In the genomic region with DNA sequence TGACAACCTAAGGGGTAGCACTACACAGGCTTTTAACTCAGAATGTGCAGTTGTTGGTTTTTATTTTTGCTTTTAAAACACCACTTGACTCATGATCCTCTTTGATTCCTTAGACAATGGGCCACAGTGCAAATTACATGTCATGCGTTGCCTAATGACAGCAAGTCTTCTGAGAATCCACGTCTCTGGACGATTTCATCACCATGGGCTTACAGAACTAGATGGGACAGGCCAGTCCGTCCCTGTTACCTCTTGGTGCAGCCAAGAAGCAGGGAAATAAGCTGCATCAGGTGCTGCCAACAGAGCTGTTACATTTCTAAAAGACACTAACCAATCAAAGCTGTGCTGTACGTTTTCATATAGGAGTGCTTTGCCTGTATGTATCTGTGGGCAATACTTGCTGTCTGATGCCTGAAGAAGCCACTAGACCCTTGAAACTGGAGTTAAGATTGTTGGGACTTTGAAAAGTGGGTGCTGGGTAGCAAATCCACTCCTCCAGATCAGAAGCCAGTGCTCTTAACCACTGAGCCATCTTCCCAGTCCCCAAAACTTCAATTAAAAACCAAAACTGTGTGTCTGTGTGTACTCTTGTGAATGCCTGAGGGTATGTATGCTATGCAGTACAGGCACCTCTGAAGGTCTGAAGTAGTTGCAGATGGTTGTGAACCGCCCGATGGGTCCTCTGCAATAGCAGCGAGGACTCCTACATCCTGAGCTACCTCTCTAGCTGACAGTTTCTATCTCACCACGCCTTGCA, we compare ENCODE assay signal across 37 mouse cellular contexts. TPM values are rescaled to one million over a fixed set of nuclear protein-coding genes. Genes with fewer than 3 reads are reported as not detected.
DNase-seq lines count a peak whose midpoint lies in the region; ATAC-seq lines count a peak whose summit lies in the region.
"Had no signal": no experiment of that assay in that cellular context is flagged by ENCODE, and none has a peak within 500 bp of the region (broad histone marks: within the 10 kb centered on the region; RNA-seq: fewer than 3 reads in every experiment).

No protein-coding gene starts in this region.

- H3K4me1 ChIP-seq in intestine, embryonic 15.5 days (replicated peaks), result no peaks in the 10 kb centered on the region
- no peaks in the 10 kb centered on the region for H3K4me1 ChIP-seq in intestine, embryonic 16.5 days (ENCODE audit: control insufficient read depth, insufficient read depth, low read length)
- H3K4me1 ChIP-seq in midbrain, embryonic 11.5 days (ENCODE audit: control insufficient read depth, insufficient read depth, low read length), result no peaks in the 10 kb centered on the region
- no peaks in the 10 kb centered on the region for H3K4me1 ChIP-seq in midbrain, embryonic 14.5 days (ENCODE audit: control insufficient read depth, insufficient read depth, low read length)
- H3K4me1 ChIP-seq in brown adipose tissue, adult 24 weeks (ENCODE audit: control insufficient read depth, insufficient read depth, insufficient read length, low read length), result no peaks in the 10 kb centered on the region
- H3K4me1 ChIP-seq: embryonic facial prominence, embryonic 13.5 days; heart, embryonic 10.5 days; heart, embryonic 15.5 days; hindbrain, embryonic 13.5 days; limb, embryonic 12.5 days; neural tube, embryonic 13.5 days had no signal

- H3K9ac ChIP-seq in intestine, embryonic 15.5 days, result no peak overlapping the region
- H3K9ac ChIP-seq in intestine, embryonic 16.5 days (ENCODE audit: low read depth, low read length), result no peak overlapping the region
- no peak overlapping the region for H3K9ac ChIP-seq in midbrain, embryonic 11.5 days (ENCODE audit: low read length)
- H3K9ac ChIP-seq in midbrain, embryonic 14.5 days (replicated peaks; ENCODE audit: low read length), result no peak overlapping the region
- H3K9ac ChIP-seq: embryonic facial prominence, embryonic 13.5 days; heart, embryonic 15.5 days; hindbrain, embryonic 13.5 days; limb, embryonic 12.5 days; neural tube, embryonic 13.5 days had no signal

- peak; percentile 85 for DNase-seq in midbrain, embryonic 11.5 days (ENCODE audit: low spot score, missing footprints)
- DNase-seq in midbrain, embryonic 14.5 days, result no peak
- DNase-seq in spleen, postnatal 14 days (ENCODE audit: low spot score in 2 of 2), result no peak
- DNase-seq in right cerebral cortex, postnatal 14 days, result no peak
- DNase-seq: adrenal gland, adult 8-10 months; cerebellum, adult 11-12 months; cerebellum, postnatal 10 days; gastrocnemius, postnatal 14 days; heart, postnatal 36 days; kidney, adult 2 months; kidney, postnatal 36 days; lung, postnatal 10 days; thymus, adult 2 months; thymus, postnatal 4 days had no signal

- H3K36me3 ChIP-seq in intestine, embryonic 15.5 days, result peaks cover 16% of the 10 kb centered on the region; the same call in 1 of the 2 replicates
- no peaks in the 10 kb centered on the region for H3K36me3 ChIP-seq in intestine, embryonic 16.5 days (ENCODE audit: control insufficient read depth, insufficient read depth, low read length)
- H3K36me3 ChIP-seq in midbrain, embryonic 11.5 days (ENCODE audit: control insufficient read depth, insufficient read depth, low read length), result peaks cover 21% of the 10 kb centered on the region
- H3K36me3 ChIP-seq in midbrain, embryonic 14.5 days (ENCODE audit: control insufficient read depth, insufficient read depth, low read length), result peaks cover 36% of the 10 kb centered on the region

- H3K4me2 ChIP-seq in intestine, embryonic 15.5 days (replicated peaks), result no peak overlapping the region
- no peak overlapping the region for H3K4me2 ChIP-seq in intestine, embryonic 16.5 days (ENCODE audit: low read depth, low read length)
- H3K4me2 ChIP-seq in midbrain, embryonic 11.5 days, result no peak overlapping the region
- no peak overlapping the region for H3K4me2 ChIP-seq in midbrain, embryonic 14.5 days (ENCODE audit: low read length)
- H3K4me2 ChIP-seq: embryonic facial prominence, embryonic 13.5 days; heart, embryonic 15.5 days; hindbrain, embryonic 13.5 days; limb, embryonic 12.5 days; neural tube, embryonic 13.5 days had no signal

- no peaks in the 10 kb centered on the region for H3K27me3 ChIP-seq in intestine, embryonic 15.5 days (replicated peaks)
- H3K27me3 ChIP-seq in intestine, embryonic 16.5 days (replicated peaks; ENCODE audit: control insufficient read depth, insufficient read depth, low read length), result no peaks in the 10 kb centered on the region
- no peaks in the 10 kb centered on the region for H3K27me3 ChIP-seq in midbrain, embryonic 11.5 days (ENCODE audit: control insufficient read depth, insufficient read depth, low read length)
- H3K27me3 ChIP-seq in midbrain, embryonic 14.5 days (ENCODE audit: control insufficient read depth, insufficient read depth, low read length), result no peaks in the 10 kb centered on the region
- H3K27me3 ChIP-seq: embryonic facial prominence, embryonic 13.5 days; heart, embryonic 15.5 days; hindbrain, embryonic 13.5 days; limb, embryonic 12.5 days; neural tube, embryonic 13.5 days had no signal

- 0 out of 2 replicates have a peak, but pooled peaks have one; percentile 20 for ATAC-seq in intestine, embryonic 15.5 days
- ATAC-seq in intestine, embryonic 16.5 days, result no peak
- ATAC-seq in midbrain, embryonic 11.5 days (ENCODE audit: low FRiP score), result no peak
- no peak for ATAC-seq in midbrain, embryonic 14.5 days (ENCODE audit: low FRiP score, low TSS enrichment)
- ATAC-seq in megakaryocyte progenitor cell, adult 5-6 weeks (replicated peaks; ENCODE audit: poor library complexity), result peak; percentile 37; the same call in 1 of the 2 replicates
- ATAC-seq: activated CD4-positive, CD25-positive, alpha-beta regulatory T cell, adult 4 months; CD4-positive, CD25-positive, alpha-beta regulatory T cell, adult 4 months; midbrain, embryonic 16.5 days had no signal

- no peaks in the 10 kb centered on the region for H3K9me3 ChIP-seq in intestine, embryonic 15.5 days
- no peaks in the 10 kb centered on the region for H3K9me3 ChIP-seq in intestine, embryonic 16.5 days (ENCODE audit: control insufficient read depth, low read length)
- H3K9me3 ChIP-seq in midbrain, embryonic 11.5 days (ENCODE audit: control insufficient read depth, low read length), result no peaks in the 10 kb centered on the region
- no peaks in the 10 kb centered on the region for H3K9me3 ChIP-seq in midbrain, embryonic 14.5 days (ENCODE audit: control insufficient read depth, low read length)
- H3K9me3 ChIP-seq: embryonic facial prominence, embryonic 13.5 days; heart, embryonic 10.5 days; heart, embryonic 15.5 days; hindbrain, embryonic 13.5 days; limb, embryonic 12.5 days; neural tube, embryonic 13.5 days had no signal

- H3K4me3 ChIP-seq in intestine, embryonic 15.5 days (replicated peaks), result no peak overlapping the region
- H3K4me3 ChIP-seq in intestine, embryonic 16.5 days (ENCODE audit: low read length), result no peak overlapping the region
- no peak overlapping the region for H3K4me3 ChIP-seq in midbrain, embryonic 11.5 days (ENCODE audit: low read depth, low read length)
- no peak overlapping the region for H3K4me3 ChIP-seq in midbrain, embryonic 14.5 days (replicated peaks; ENCODE audit: low read depth, low read length)
- no peak overlapping the region for H3K4me3 ChIP-seq in brown adipose tissue, adult 24 weeks (ENCODE audit: insufficient read depth, low read depth, low read length)
- H3K4me3 ChIP-seq: embryonic facial prominence, embryonic 13.5 days; heart, embryonic 10.5 days; heart, embryonic 15.5 days; hindbrain, embryonic 13.5 days; layer of hippocampus, adult 2 months; left cerebral cortex, adult 2 months; limb, embryonic 12.5 days; neural tube, embryonic 13.5 days had no signal

- WGBS in intestine, embryonic 15.5 days, result 84% methylated on average over 9 of the region's 9 CpGs
- 81% methylated on average over 9 of the region's 9 CpGs for WGBS in intestine, embryonic 16.5 days
- WGBS in midbrain, embryonic 11.5 days, result 85% methylated on average over 9 of the region's 9 CpGs
- 79% methylated on average over 9 of the region's 9 CpGs for WGBS in midbrain, embryonic 14.5 days

- no peak overlapping the region for H3K27ac ChIP-seq in intestine, embryonic 15.5 days
- no peak overlapping the region; the same call in 1 of the 2 replicates for H3K27ac ChIP-seq in intestine, embryonic 16.5 days (ENCODE audit: low read length)
- H3K27ac ChIP-seq in midbrain, embryonic 11.5 days (ENCODE audit: low read depth, low read length), result no peak overlapping the region
- H3K27ac ChIP-seq in midbrain, embryonic 14.5 days (replicated peaks; ENCODE audit: low read depth, low read length), result no peak overlapping the region
- 0 out of 2 replicates have a peak overlapping the region, but pooled peaks have one; percentile 36 for H3K27ac ChIP-seq in brown adipose tissue, adult 24 weeks (replicated peaks; ENCODE audit: low read depth, low read length)
- H3K27ac ChIP-seq: embryonic facial prominence, embryonic 13.5 days; heart, embryonic 10.5 days; heart, embryonic 15.5 days; hindbrain, embryonic 13.5 days; layer of hippocampus, adult 2 months; left cerebral cortex, adult 2 months; limb, embryonic 12.5 days; neural tube, embryonic 13.5 days had no signal

RNA-seq across cellular contexts. Expression of a gene that starts 24.4 kb away (rescaled TPM):
- 47.2 and 55.5 TPM in 2 replicates for polyA plus RNA-seq in intestine, embryonic 15.5 days (2015; fragmentation: Nextera tagmentation; extraction: Ambion mirVana)
- 43.5 and 45.9 TPM in 2 replicates for polyA plus RNA-seq in intestine, embryonic 16.5 days (2015; fragmentation: Nextera tagmentation; extraction: Ambion mirVana)
- polyA plus RNA-seq in midbrain, embryonic 11.5 days (2014; fragmentation: Nextera tagmentation; extraction: Ambion mirVana), result 193 and 199 TPM in 2 replicates
- 155 and 208 TPM in 2 replicates for polyA plus RNA-seq in midbrain, embryonic 14.5 days (2014; fragmentation: Nextera tagmentation; extraction: Ambion mirVana)
- polyA plus RNA-seq in brown adipose tissue, adult 24 weeks (2012; ENCODE audit: insufficient read depth, insufficient read length, missing spikeins), result 12.0 and 16.0 TPM in 2 replicates
- total RNA-seq in megakaryocyte progenitor cell, adult 5-6 weeks (2015), result 64.2 and 65.1 TPM in 2 replicates
- 50.3 and 53.6 TPM in 2 replicates for total RNA-seq in megakaryocyte progenitor cell, adult 5-6 weeks (2017)

RNA-seq across cellular contexts. Expression of a gene that starts 37.8 kb away (rescaled TPM):
- not detected in 2 replicates for polyA plus RNA-seq in intestine, embryonic 15.5 days (2015; fragmentation: Nextera tagmentation; extraction: Ambion mirVana)
- polyA plus RNA-seq in intestine, embryonic 16.5 days (2015; fragmentation: Nextera tagmentation; extraction: Ambion mirVana), result not detected in 2 replicates
- polyA plus RNA-seq in midbrain, embryonic 11.5 days (2014; fragmentation: Nextera tagmentation; extraction: Ambion mirVana), result not detected in 2 replicates
- polyA plus RNA-seq in midbrain, embryonic 14.5 days (2014; fragmentation: Nextera tagmentation; extraction: Ambion mirVana), result not detected in 2 replicates
- polyA plus RNA-seq in brown adipose tissue, adult 24 weeks (2012; ENCODE audit: insufficient read depth, insufficient read length, missing spikeins), result not detected in 2 replicates
- total RNA-seq in megakaryocyte progenitor cell, adult 5-6 weeks (2015), result not detected in 2 replicates
- total RNA-seq in megakaryocyte progenitor cell, adult 5-6 weeks (2017), result not detected in 2 replicates
- total RNA-seq: common myeloid progenitor, adult 5-6 weeks; gastrocnemius, postnatal 14 days; heart, postnatal 36 days; layer of hippocampus, adult 2 months; left cerebral cortex, adult 2 months; left cerebral cortex, postnatal 25 days; liver, adult 2 months; megakaryocyte-erythroid progenitor cell, adult 5-6 weeks had no signal
- polyA plus RNA-seq: activated CD4-positive, CD25-positive, alpha-beta regulatory T cell, adult 4 months; embryonic facial prominence, embryonic 13.5 days; forebrain, embryonic 11.5 days; heart, embryonic 10.5 days; heart, embryonic 15.5 days; hindbrain, embryonic 13.5 days; kidney, embryonic 16.5 days; limb, embryonic 12.5 days; liver, adult 2 months; liver, embryonic 16.5 days; midbrain, embryonic 16.5 days; neural tube, embryonic 13.5 days; stomach, embryonic 16.5 days; thymus, adult 2 months had no signal

RNA-seq across cellular contexts. Expression of a gene that starts 55.9 kb away (rescaled TPM):
- polyA plus RNA-seq in intestine, embryonic 15.5 days (2015; fragmentation: Nextera tagmentation; extraction: Ambion mirVana), result 32.5 and 35.2 TPM in 2 replicates
- polyA plus RNA-seq in intestine, embryonic 16.5 days (2015; fragmentation: Nextera tagmentation; extraction: Ambion mirVana), result 26.8 and 31.1 TPM in 2 replicates
- polyA plus RNA-seq in midbrain, embryonic 11.5 days (2014; fragmentation: Nextera tagmentation; extraction: Ambion mirVana), result 45.2 and 49.9 TPM in 2 replicates
- polyA plus RNA-seq in midbrain, embryonic 14.5 days (2014; fragmentation: Nextera tagmentation; extraction: Ambion mirVana), result 39.8 and 41.5 TPM in 2 replicates
- polyA plus RNA-seq in brown adipose tissue, adult 24 weeks (2012; ENCODE audit: insufficient read depth, insufficient read length, missing spikeins), result 19.0 and 21.4 TPM in 2 replicates
- total RNA-seq in megakaryocyte progenitor cell, adult 5-6 weeks (2015), result 20.1 and 24.1 TPM in 2 replicates
- 49.9 and 60.3 TPM in 2 replicates for total RNA-seq in megakaryocyte progenitor cell, adult 5-6 weeks (2017)

Comparison
In these comparisons a context has a peak if more than half of its experiments do, and no peak if none do; other contexts are left out.
1. ATAC-seq: peak in intestine, embryonic 15.5 days (single experiment) and megakaryocyte progenitor cell, adult 5-6 weeks (single experiment); none in intestine, embryonic 16.5 days (single experiment), midbrain, embryonic 11.5 days (single experiment) and midbrain, embryonic 14.5 days (single experiment).